Mouse (Mus musculus) thymus, postnatal 0 days (tissue): ENCODE measurements around the gene Wsb2. TPM values are rescaled to one million over a fixed set of nuclear protein-coding genes. Genes with fewer than 3 reads are reported as not detected.
A peak's percentile ranks its signal among the peaks of the same experiment; 100 is the strongest.
"Not testable (repeated sequence)": the region's sequence is repeated elsewhere in the genome, so short reads cannot be mapped to it uniquely, and the experiment has no call there.

ENCODE experiments used
- DNase-seq: peaks from one replicate; pipeline ENCODE4 v3.0.0-alpha.2; 2015; ENCODE audit warnings: low spot score
- polyA plus RNA-seq: library from polyadenylated mRNA; unstranded; fragments of >200 nt; fragmentation: Nextera tagmentation; extraction: Ambion mirVana; gene quantifications from 2 replicates; pipeline ENCODE4 v1.2.1, GENCODE M21; 2015

The Wsb2 gene
- polyA plus RNA-seq, 1 experiment from 2014 or later, result 59.8 TPM

GRCm38 (mm10) chr5:117356365-117357128 lies 557 bp upstream of the Wsb2 start:
- no peak for DNase-seq

- peak; percentile 68 for DNase-seq
Observed at GRCm38 (mm10) chr5:117357478-117358247, 559 bp downstream of the Wsb2 start.

GRCm38 (mm10) chr5:117358248-117358630 lies 1.1 kb downstream of the Wsb2 start:
- no peak for DNase-seq

GRCm38 (mm10) chr5:117358725-117359124 lies 1.6 kb downstream of the Wsb2 start:
- DNase-seq, result peak; percentile 87

- DNase-seq, result peak; percentile 57
Observed at GRCm38 (mm10) chr5:117359497-117360227, 2.6 kb downstream of the Wsb2 start.

- no peak for DNase-seq
Observed at GRCm38 (mm10) chr5:117360228-117360515, 3.1 kb downstream of the Wsb2 start.

- no peak for DNase-seq
Observed at GRCm38 (mm10) chr5:117360631-117361541, 3.8 kb downstream of the Wsb2 start.

- no peak for DNase-seq
Observed at GRCm38 (mm10) chr5:117361590-117361989, 4.5 kb downstream of the Wsb2 start.

GRCm38 (mm10) chr5:117363066-117363782 lies 6.1 kb downstream of the Wsb2 start:
- DNase-seq, result no peak

GRCm38 (mm10) chr5:117364821-117365220 lies 7.7 kb downstream of the Wsb2 start:
- DNase-seq, result no peak

- DNase-seq, result no peak
Observed at GRCm38 (mm10) chr5:117365904-117366561, 8.9 kb downstream of the Wsb2 start.

- no peak for DNase-seq
Observed at GRCm38 (mm10) chr5:117367206-117367605, 10.1 kb downstream of the Wsb2 start.

GRCm38 (mm10) chr5:117370592-117370991 lies 13.5 kb downstream of the Wsb2 start:
- no peak for DNase-seq

GRCm38 (mm10) chr5:117373418-117373817 lies 16.3 kb downstream of the Wsb2 start:
- DNase-seq, result no peak

- DNase-seq, result no peak
Observed at GRCm38 (mm10) chr5:117374372-117375049, 17.4 kb downstream of the Wsb2 start.

- no peak for DNase-seq
Observed at GRCm38 (mm10) chr5:117376331-117376761, 19.2 kb downstream of the Wsb2 start.

GRCm38 (mm10) chr5:117377731-117378130 lies 20.6 kb downstream of the Wsb2 start:
- DNase-seq, result not testable (repeated sequence)

GRCm38 (mm10) chr5:117380199-117380598 lies 23.1 kb downstream of the Wsb2 start:
- no peak for DNase-seq

- DNase-seq, result no peak
Observed at GRCm38 (mm10) chr5:117381785-117382184, 24.7 kb downstream of the Wsb2 start.
